Mouse (Mus musculus): ENCODE data around the gene Eddm3b.

The Eddm3b gene

GRCm38 (mm10) chr14:51094921-51095320 is 19.3 kb upstream of the Eddm3b start:
- DNase-seq: no peak

- DNase-seq: no peak
These were observed 18.3 kb upstream of the Eddm3b start for GRCm38 (mm10) chr14:51095736-51096524.

GRCm38 (mm10) chr14:51098300-51098699 is 15.9 kb upstream of the Eddm3b start:
- DNase-seq: peak; percentile 72

- no peak for DNase-seq
These were observed 15.3 kb upstream of the Eddm3b start for GRCm38 (mm10) chr14:51098921-51099320.

- no peak for DNase-seq
These were observed 12.9 kb upstream of the Eddm3b start for GRCm38 (mm10) chr14:51101284-51101683.

- peak; percentile 73 for DNase-seq
These were observed 11.0 kb upstream of the Eddm3b start for GRCm38 (mm10) chr14:51103217-51103616.

- DNase-seq: no peak
These were observed 9.9 kb upstream of the Eddm3b start for GRCm38 (mm10) chr14:51104366-51104765.

GRCm38 (mm10) chr14:51106449-51106967 is 7.7 kb upstream of the Eddm3b start:
- DNase-seq: no peak

- no peak for DNase-seq
These were observed 2.3 kb upstream of the Eddm3b start for GRCm38 (mm10) chr14:51111966-51112365.

- DNase-seq: peak; percentile 22
These were observed 750 bp upstream of the Eddm3b start for GRCm38 (mm10) chr14:51113476-51113875.

GRCm38 (mm10) chr14:51125684-51126083 is 11.5 kb downstream of the Eddm3b start:
- DNase-seq: no peak

GRCm38 (mm10) chr14:51127648-51128258 is 13.5 kb downstream of the Eddm3b start:
- no peak for DNase-seq

- DNase-seq: no peak
These were observed 14.8 kb downstream of the Eddm3b start for GRCm38 (mm10) chr14:51128775-51129623.

- DNase-seq: no peak
These were observed 15.4 kb downstream of the Eddm3b start for GRCm38 (mm10) chr14:51129624-51129975.

- DNase-seq: no peak
These were observed 16.2 kb downstream of the Eddm3b start for GRCm38 (mm10) chr14:51130315-51130940.

GRCm38 (mm10) chr14:51131086-51131815 is 17.0 kb downstream of the Eddm3b start:
- no peak for DNase-seq

- DNase-seq: no peak
These were observed 18.1 kb downstream of the Eddm3b start for GRCm38 (mm10) chr14:51132372-51132771.

GRCm38 (mm10) chr14:51140342-51140741 is 26.1 kb downstream of the Eddm3b start:
- peak; percentile 62 for DNase-seq

- no peak for DNase-seq
These were observed 27.9 kb downstream of the Eddm3b start for GRCm38 (mm10) chr14:51142119-51142518.

- no peak for DNase-seq
These were observed 28.3 kb downstream of the Eddm3b start for GRCm38 (mm10) chr14:51142568-51142967.

- no peak for DNase-seq
These were observed 29.1 kb downstream of the Eddm3b start for GRCm38 (mm10) chr14:51143287-51143686.

- no peak for DNase-seq
These were observed 29.7 kb downstream of the Eddm3b start for GRCm38 (mm10) chr14:51143937-51144336.

Measured in retina, postnatal 1 day (tissue).